Mouse (Mus musculus) megakaryocyte, adult 5-6 weeks (primary cell): ENCODE results near the gene Tex13a. TPM values are rescaled to one million over a fixed set of nuclear protein-coding genes. Genes with fewer than 3 reads are reported as not detected.

ENCODE experiments used
- ATAC-seq: 2 replicates; pipeline ENCODE4 v1.8.0; 2016; ENCODE audit warnings: mild to moderate bottlenecking, inconsistent platforms; ENCODE audit not compliant: poor library complexity, severe bottlenecking
- total RNA-seq, 2 experiments: library from RNA; stranded (forward) in 1 of 2; stranded (reverse) in 1 of 2; fragments of 153-499, 151-499 nt in 1 of 2; fragments of 221-1000, 200-1000 nt in 1 of 2; gene quantifications; 2 replicates each; pipeline versions ENCODE4 v1.2.3 to v1.2.4; 2015 to 2017

The Tex13a gene
- total RNA-seq (2015): not detected in 2 replicates
- not detected in 2 replicates for total RNA-seq (2017)

DNA sequence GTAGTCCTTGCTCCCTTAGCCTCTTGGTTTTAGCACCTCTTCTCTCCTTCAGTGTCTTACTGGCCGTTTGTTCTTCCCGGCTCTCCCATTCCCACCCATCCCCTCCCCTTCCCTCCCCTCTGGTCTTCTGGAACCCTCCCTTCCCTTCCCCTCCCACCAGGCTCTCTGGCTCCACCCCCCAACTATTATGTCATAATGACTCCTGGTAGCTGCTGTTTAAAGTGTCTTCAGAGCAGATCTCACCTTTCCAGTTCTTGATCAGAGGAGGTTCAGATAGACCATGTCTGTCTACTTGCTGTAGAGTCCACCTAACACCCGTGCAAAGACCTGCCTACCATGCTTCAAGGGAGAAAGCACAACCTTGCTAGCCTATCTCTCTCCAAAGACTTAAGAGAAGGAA is at the start of gene Tex13a:
Gene Tex13a, minus strand, starts transcription at position 101 of the 400 bp plus-strand sequence.
- no peak for ATAC-seq

DNA sequence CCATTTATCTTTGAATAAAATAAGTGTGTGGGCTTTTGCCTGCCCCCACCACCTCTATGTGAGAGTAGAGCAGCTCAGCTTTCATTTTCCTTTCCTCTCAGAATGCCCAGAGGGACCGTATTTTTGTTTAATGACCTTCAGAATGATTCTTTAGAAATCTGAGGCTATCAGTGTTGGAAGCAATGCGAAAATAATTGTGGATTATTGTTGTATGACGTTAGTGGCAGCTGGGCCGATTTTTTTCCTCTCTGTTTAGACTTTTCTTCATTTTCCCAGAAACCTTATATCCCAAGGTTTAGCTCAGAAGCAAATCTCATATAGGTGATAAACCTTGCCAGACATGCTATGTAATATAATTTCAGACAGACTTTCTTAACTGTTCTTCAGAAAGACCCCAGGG is 25.2 kb upstream of the Tex13a start:
- ATAC-seq: no peak

DNA sequence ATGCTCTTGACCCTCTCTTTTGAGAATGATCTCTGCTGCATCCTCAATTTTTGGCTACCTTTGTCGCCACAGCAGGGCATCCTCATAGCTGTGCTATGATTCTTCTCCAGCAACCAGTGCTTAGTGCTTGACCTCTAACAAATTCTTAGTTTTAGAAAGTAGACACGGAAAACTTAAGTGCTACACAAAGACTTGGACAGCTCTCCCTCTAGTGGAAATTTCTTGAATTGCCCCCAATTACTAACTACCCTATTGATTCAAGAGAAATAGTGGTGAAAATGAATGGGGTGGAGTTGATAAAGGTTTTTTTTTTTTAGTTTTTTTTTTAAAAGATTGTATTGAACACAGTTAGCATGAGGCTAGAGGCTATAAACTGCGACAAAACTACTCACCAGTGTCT is 39.2 kb downstream of the Tex13a start:
- no peak for ATAC-seq
